Mouse (Mus musculus): ENCODE results near the gene Hist2h2aa2. TPM values are rescaled to one million over a fixed set of nuclear protein-coding genes. Genes with fewer than 3 reads are reported as not detected.
A peak's percentile ranks its signal among the peaks of the same experiment; 100 is the strongest.
"Not testable (repeated sequence)": the region's sequence is repeated elsewhere in the genome, so short reads cannot be mapped to it uniquely, and the experiment has no call there.

The Hist2h2aa2 gene
- total RNA-seq, 2 experiments from 2014 or later, result 495 to 593 TPM

- peak; percentile 88 to 90 for DNase-seq
These were observed 22.3 kb upstream of the Hist2h2aa2 start for GRCm38 (mm10) chr3:96262216-96262875.

- no peak for DNase-seq
These were observed 21.5 kb upstream of the Hist2h2aa2 start for GRCm38 (mm10) chr3:96261623-96262022.

- no peak for DNase-seq
These were observed 20.1 kb upstream of the Hist2h2aa2 start for GRCm38 (mm10) chr3:96260220-96260619.

- no peak for DNase-seq
These were observed 17.1 kb upstream of the Hist2h2aa2 start for GRCm38 (mm10) chr3:96257190-96257589.

GRCm38 (mm10) chr3:96255926-96256593 lies 16.0 kb upstream of the Hist2h2aa2 start:
- no peak for DNase-seq

GRCm38 (mm10) chr3:96254683-96255355 lies 14.7 kb upstream of the Hist2h2aa2 start:
- no peak for DNase-seq

GRCm38 (mm10) chr3:96251787-96252186 lies 11.7 kb upstream of the Hist2h2aa2 start:
- DNase-seq, result no peak

- DNase-seq, result no peak
These were observed 10.8 kb upstream of the Hist2h2aa2 start for GRCm38 (mm10) chr3:96250890-96251289.

- no peak for DNase-seq
These were observed 8.9 kb upstream of the Hist2h2aa2 start for GRCm38 (mm10) chr3:96249034-96249345.

GRCm38 (mm10) chr3:96248141-96249033 lies 8.3 kb upstream of the Hist2h2aa2 start:
- no peak for DNase-seq

- no peak for DNase-seq
These were observed 7.5 kb upstream of the Hist2h2aa2 start for GRCm38 (mm10) chr3:96247356-96248140.

GRCm38 (mm10) chr3:96246427-96246856 lies 6.4 kb upstream of the Hist2h2aa2 start, which contains the start of gene Hist2h3c1:
Gene Hist2h3c1, plus strand, starts transcription at chr3:96246685.
- not testable (repeated sequence) for DNase-seq

- DNase-seq, result not testable (repeated sequence)
These were observed 5.9 kb upstream of the Hist2h2aa2 start for GRCm38 (mm10) chr3:96246018-96246417.

- DNase-seq, result peak; percentile 84 to 87
These were observed 5.2 kb upstream of the Hist2h2aa2 start, which contains the start of gene Hist2h2aa1 for GRCm38 (mm10) chr3:96245003-96245886. Gene Hist2h2aa1, plus strand, starts transcription at chr3:96245497.

GRCm38 (mm10) chr3:96243921-96244572 lies 4.0 kb upstream of the Hist2h2aa2 start:
- no peak for DNase-seq

GRCm38 (mm10) chr3:96240799-96241197 lies 722 bp upstream of the Hist2h2aa2 start:
- no peak for DNase-seq

- DNase-seq, result peak; percentile 30 to 55
These were observed 902 bp downstream of the Hist2h2aa2 start, which contains the start of gene Hist2h3c2 for GRCm38 (mm10) chr3:96238954-96239793. Gene Hist2h3c2, minus strand, starts transcription at chr3:96239127.

- no peak for DNase-seq
These were observed 2.1 kb downstream of the Hist2h2aa2 start for GRCm38 (mm10) chr3:96237904-96238511.

Measured in adrenal gland, postnatal 36 days (tissue).